In the genomic region with DNA sequence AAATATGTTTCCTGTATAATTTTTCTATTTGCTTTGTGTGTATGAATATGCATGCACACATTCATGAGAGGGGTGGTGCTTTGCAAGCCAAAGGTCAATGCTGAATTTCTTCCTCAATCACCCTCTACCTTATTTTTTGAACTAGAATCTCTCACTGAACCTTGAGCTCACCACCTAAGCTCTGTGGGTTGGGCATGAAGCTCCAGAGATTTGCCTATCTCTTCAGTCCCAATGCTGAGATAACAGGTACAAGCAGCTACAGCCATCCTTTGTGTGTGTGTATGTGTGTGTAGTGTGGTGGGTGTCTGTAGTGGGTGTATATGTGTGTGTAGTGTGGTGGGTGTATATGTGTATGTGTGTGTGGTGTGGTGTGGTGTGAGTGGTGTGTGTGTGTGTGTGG, we compare ENCODE assay signal across 24 mouse cellular contexts.
"Had no signal": no experiment of that assay in that cellular context is flagged by ENCODE, and none has a peak within 500 bp of the region (broad histone marks: within the 10 kb centered on the region; RNA-seq: fewer than 3 reads in every experiment).

No protein-coding gene starts in this region.

- H3K4me1 ChIP-seq: midbrain, embryonic 10.5 days; midbrain, embryonic 12.5 days; neural tube, embryonic 13.5 days; neural tube, embryonic 15.5 days; stomach, embryonic 15.5 days had no signal

- H3K36me3 ChIP-seq: lung, embryonic 15.5 days; midbrain, embryonic 10.5 days; midbrain, embryonic 12.5 days; neural tube, embryonic 13.5 days; neural tube, embryonic 15.5 days; stomach, embryonic 15.5 days had no signal

- H3K4me3 ChIP-seq: lung, embryonic 15.5 days; megakaryocyte, embryonic 14.5 days; midbrain, embryonic 10.5 days; midbrain, embryonic 12.5 days; myocyte; neural tube, embryonic 13.5 days; neural tube, embryonic 15.5 days; stomach, embryonic 15.5 days had no signal

- H3K9ac ChIP-seq: liver, embryonic 14.5 days; lung, embryonic 15.5 days; midbrain, embryonic 12.5 days; neural tube, embryonic 13.5 days; neural tube, embryonic 15.5 days; stomach, embryonic 15.5 days had no signal

- DNase-seq: lung, adult 2 months; lung, postnatal 14 days; lung, postnatal 36 days; midbrain, embryonic 14.5 days; retina, postnatal 1 day; right cerebral cortex, adult 18-20 months; right cerebral cortex, postnatal 25 days; right cerebral cortex, postnatal 4 days; spleen, adult 18-20 months; thymus, adult 18-20 months; thymus, postnatal 14 days; thymus, postnatal 4 days had no signal

- H3K27ac ChIP-seq: liver, embryonic 14.5 days; lung, embryonic 15.5 days; macrophage; midbrain, embryonic 10.5 days; midbrain, embryonic 12.5 days; neural tube, embryonic 13.5 days; neural tube, embryonic 15.5 days; stomach, embryonic 15.5 days had no signal

- H3K9me3 ChIP-seq: lung, embryonic 15.5 days; megakaryocyte, embryonic 14.5 days; midbrain, embryonic 10.5 days; midbrain, embryonic 12.5 days; neural tube, embryonic 13.5 days; neural tube, embryonic 15.5 days; stomach, embryonic 15.5 days had no signal

- H3K4me2 ChIP-seq: lung, embryonic 15.5 days; midbrain, embryonic 12.5 days; neural tube, embryonic 13.5 days; neural tube, embryonic 15.5 days; stomach, embryonic 15.5 days had no signal

- ATAC-seq: lung, postnatal 0 days; midbrain, embryonic 16.5 days had no signal

- H3K27me3 ChIP-seq: lung, embryonic 15.5 days; megakaryocyte, embryonic 14.5 days; midbrain, embryonic 12.5 days; neural tube, embryonic 13.5 days; neural tube, embryonic 15.5 days; stomach, embryonic 15.5 days had no signal
